Mouse (Mus musculus): ENCODE results near the gene Slc12a8. TPM values are rescaled to one million over a fixed set of nuclear protein-coding genes. Genes with fewer than 3 reads are reported as not detected.
A peak's percentile ranks its signal among the peaks of the same experiment; 100 is the strongest.

Gene Slc12a8
- polyA plus RNA-seq, 1 experiment from 2014 or later, result 6.2 TPM

DNA sequence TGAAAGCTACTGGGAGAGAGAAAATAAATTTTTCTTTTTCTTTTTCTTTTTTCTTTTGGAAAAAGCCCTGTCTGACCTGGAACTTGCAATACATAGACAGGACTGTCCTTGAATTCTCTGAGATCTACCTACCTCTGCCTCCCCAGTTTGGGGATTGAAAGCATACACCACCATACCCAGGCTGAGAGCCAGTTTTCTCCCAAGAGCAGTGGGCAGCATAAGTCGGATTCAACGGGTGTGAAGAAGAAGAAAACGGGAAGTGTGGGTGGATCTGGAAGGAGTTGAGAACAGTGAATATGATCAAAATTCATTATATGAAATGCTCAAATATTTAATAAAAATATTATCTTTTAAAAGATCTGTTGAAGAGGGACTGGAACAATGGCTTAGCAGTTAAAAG is 138.3 kb downstream of the Slc12a8 start:
- no peak for ATAC-seq
- WGBS, result 94% methylated on average over 3 of the region's 3 CpGs
- no peaks in the 10 kb centered on the region for H3K36me3 ChIP-seq
- no peaks in the 10 kb centered on the region for H3K4me1 ChIP-seq (replicated peaks)
- H3K27ac ChIP-seq, result no peak overlapping the region
- H3K4me3 ChIP-seq (replicated peaks), result no peak overlapping the region
- no peaks in the 10 kb centered on the region for H3K9me3 ChIP-seq
- no peak overlapping the region for H3K4me2 ChIP-seq (replicated peaks)
- H3K9ac ChIP-seq, result no peak overlapping the region
- H3K27me3 ChIP-seq (replicated peaks), result no peaks in the 10 kb centered on the region

DNA sequence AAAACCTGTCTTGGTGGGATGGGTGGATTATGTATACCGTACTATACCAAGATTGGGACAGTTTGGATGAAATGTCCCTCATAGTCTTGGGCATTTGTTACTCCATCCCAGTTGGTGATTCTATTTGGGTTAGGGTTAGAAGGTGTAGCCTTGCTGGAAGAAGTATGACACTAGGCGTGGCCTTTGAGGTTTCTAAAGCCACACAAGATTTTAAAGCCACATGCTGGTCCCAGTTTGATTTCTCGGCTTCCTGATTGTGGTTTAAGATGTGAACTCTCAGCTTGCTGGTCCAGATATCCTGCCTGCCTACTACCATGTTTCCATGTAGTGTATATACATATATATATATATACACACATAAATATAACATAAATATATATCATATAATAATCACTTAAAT is 140.1 kb downstream of the Slc12a8 start:
- no peak for ATAC-seq
- H3K27me3 ChIP-seq (replicated peaks), result no peaks in the 10 kb centered on the region
- H3K4me3 ChIP-seq (replicated peaks), result no peak overlapping the region
- H3K9ac ChIP-seq, result no peak overlapping the region
- no peaks in the 10 kb centered on the region for H3K9me3 ChIP-seq
- WGBS, result 82% methylated on average over 3 of the region's 3 CpGs
- H3K4me2 ChIP-seq (replicated peaks), result no peak overlapping the region
- no peaks in the 10 kb centered on the region for H3K36me3 ChIP-seq
- no peak overlapping the region for H3K27ac ChIP-seq
- H3K4me1 ChIP-seq (replicated peaks), result no peaks in the 10 kb centered on the region

DNA sequence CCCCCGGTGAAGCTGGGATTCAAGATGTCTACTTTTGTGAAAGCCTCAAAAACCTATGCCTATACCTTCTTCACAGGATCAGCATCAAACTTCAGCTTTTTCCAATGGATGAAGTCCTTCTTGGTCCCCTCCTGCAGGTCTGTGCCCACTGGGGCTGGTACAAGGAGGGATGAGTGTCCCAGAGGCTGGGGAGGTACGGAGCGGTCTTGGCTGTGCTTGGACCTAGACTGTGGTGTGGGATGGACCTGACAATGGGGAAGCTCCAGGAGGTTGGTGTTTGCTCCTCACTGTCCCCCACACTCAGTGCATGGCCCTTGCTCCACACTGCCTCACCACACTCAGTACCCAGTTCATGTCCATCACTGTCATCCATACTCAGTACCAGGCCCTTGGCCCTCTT is 141.0 kb downstream of the Slc12a8 start:
- H3K27ac ChIP-seq, result no peak overlapping the region
- H3K9ac ChIP-seq, result no peak overlapping the region
- WGBS, result 93% methylated on average over 3 of the region's 3 CpGs
- no peaks in the 10 kb centered on the region for H3K9me3 ChIP-seq
- H3K27me3 ChIP-seq (replicated peaks), result no peaks in the 10 kb centered on the region
- H3K4me1 ChIP-seq (replicated peaks), result no peaks in the 10 kb centered on the region
- no peaks in the 10 kb centered on the region for H3K36me3 ChIP-seq
- H3K4me2 ChIP-seq (replicated peaks), result no peak overlapping the region
- no peak for ATAC-seq
- no peak overlapping the region for H3K4me3 ChIP-seq (replicated peaks)

DNA sequence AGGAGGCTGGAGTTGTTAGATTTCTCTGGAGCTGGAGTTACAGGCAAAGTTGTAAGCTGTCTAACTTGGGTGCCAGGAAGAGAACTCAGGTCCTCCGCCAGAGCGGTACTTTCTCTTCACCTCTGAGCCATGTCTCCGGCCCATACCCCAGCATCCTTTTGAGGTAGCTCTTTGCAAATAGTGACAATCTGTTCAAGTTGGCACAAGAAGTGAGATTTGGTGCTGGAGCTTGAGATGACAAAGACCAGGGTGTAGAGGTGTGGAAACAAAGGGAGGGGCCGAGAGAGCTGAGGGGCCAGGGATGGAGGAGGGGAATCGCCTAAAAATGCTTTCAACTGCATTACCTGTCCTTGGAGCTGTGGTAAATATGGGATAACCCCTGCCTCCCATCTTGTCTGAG is 142.4 kb downstream of the Slc12a8 start:
- 88% methylated on average over 5 of the region's 5 CpGs for WGBS

DNA sequence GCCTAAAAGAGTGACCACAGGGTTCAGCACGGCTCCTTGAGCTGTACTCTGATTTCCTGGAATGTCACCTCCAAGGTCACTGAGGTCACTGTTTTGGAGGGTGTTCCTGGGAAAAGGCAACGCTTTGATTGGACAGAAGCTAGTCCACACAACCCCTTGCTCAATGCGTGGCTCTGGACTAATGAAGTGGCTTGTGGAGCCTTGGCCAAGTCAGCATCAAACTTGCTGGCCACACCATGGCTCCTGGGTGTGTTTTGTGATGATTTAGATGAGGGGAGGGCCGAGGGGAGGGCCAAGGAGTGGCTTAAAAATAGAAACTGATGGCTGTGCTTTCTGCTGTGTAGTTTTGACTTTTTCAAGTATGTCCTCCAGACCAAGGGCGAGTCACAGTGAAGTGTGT is 143.0 kb downstream of the Slc12a8 start:
- ATAC-seq, result no peak
- no peak overlapping the region for H3K4me3 ChIP-seq (replicated peaks)
- H3K36me3 ChIP-seq, result no peaks in the 10 kb centered on the region
- no peak overlapping the region for H3K4me2 ChIP-seq (replicated peaks)
- 65% methylated on average over 5 of the region's 5 CpGs for WGBS
- H3K27ac ChIP-seq, result no peak overlapping the region
- H3K4me1 ChIP-seq (replicated peaks), result no peaks in the 10 kb centered on the region
- H3K9me3 ChIP-seq, result no peaks in the 10 kb centered on the region
- no peaks in the 10 kb centered on the region for H3K27me3 ChIP-seq (replicated peaks)
- H3K9ac ChIP-seq, result no peak overlapping the region

More for the DNA sequence above, 142.4 kb downstream of the Slc12a8 start:
- Histone ChIP-seq H3K4me2 (replicated peaks) (no peak overlapping the region), H3K36me3 (no peaks in the 10 kb centered on the region), H3K4me3 (replicated peaks) (no peak overlapping the region), H3K9ac (no peak overlapping the region), H3K27me3 (replicated peaks) (no peaks in the 10 kb centered on the region), H3K9me3 (no peaks in the 10 kb centered on the region), H3K27ac (no peak overlapping the region), H3K4me1 (replicated peaks) (no peaks in the 10 kb centered on the region)
- ATAC-seq, result no peak

DNA sequence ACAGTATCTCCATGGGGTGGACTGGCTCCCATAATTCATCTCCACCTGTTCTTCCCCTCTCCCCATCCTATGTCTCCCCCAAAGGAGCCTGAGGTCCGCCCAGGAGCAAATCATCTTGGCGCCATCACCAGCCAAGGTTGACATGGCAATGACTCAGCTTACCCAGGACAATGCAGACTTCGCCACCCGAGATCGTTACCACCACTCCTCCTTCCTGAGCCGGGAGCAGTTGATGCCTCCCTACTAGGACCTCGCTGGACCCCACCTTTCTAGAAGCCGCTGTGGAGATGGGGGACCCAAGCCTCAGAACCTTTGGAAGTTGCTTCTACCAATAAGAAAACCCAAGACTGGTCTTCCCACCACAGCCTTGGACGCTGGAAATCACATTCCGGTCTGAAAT is 145.7 kb downstream of the Slc12a8 start:
- H3K36me3 ChIP-seq, result no peaks in the 10 kb centered on the region

DNA sequence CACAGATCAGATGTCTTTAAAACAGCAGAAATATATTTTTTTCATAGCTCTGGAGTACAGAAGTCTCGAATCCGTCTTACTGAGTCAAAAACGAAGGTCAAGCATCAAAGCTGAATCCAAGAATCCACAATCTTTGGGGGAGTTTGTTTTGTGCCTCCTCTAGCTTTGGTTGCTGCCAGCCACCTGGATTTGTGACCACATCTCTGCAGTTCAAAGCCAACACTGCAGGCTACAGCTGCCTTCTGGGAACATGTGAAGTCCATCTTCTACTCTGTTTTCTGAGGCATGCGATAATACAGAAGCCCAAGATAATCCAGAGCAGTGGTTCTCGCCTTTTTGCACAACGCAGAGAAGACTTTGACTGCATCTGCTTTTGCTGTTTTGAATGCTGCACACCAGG is 149.1 kb downstream of the Slc12a8 start:
- H3K4me1 ChIP-seq (replicated peaks), result 0 out of 2 replicates have a peak, but pooled peaks cover 3% of the 10 kb centered on the region
- H3K4me2 ChIP-seq (replicated peaks), result no peak overlapping the region
- no peak for ATAC-seq
- no peaks in the 10 kb centered on the region for H3K27me3 ChIP-seq (replicated peaks)
- H3K36me3 ChIP-seq, result no peaks in the 10 kb centered on the region
- no peak overlapping the region for H3K4me3 ChIP-seq (replicated peaks)
- H3K9me3 ChIP-seq, result no peaks in the 10 kb centered on the region
- no peak overlapping the region for H3K27ac ChIP-seq
- H3K9ac ChIP-seq, result no peak overlapping the region
- WGBS, result 79% methylated on average over 6 of the region's 6 CpGs

More for the DNA sequence above, 145.7 kb downstream of the Slc12a8 start:
- WGBS, result 93% methylated on average over 10 of the region's 10 CpGs
- H3K4me2 ChIP-seq (replicated peaks), result no peak overlapping the region
- H3K4me1 ChIP-seq (replicated peaks), result no peaks in the 10 kb centered on the region
- H3K9ac ChIP-seq, result no peak overlapping the region
- H3K4me3 ChIP-seq (replicated peaks), result no peak overlapping the region
- no peak overlapping the region for H3K27ac ChIP-seq
- H3K9me3 ChIP-seq, result no peaks in the 10 kb centered on the region
- H3K27me3 ChIP-seq (replicated peaks), result no peaks in the 10 kb centered on the region
- no peak for ATAC-seq

DNA sequence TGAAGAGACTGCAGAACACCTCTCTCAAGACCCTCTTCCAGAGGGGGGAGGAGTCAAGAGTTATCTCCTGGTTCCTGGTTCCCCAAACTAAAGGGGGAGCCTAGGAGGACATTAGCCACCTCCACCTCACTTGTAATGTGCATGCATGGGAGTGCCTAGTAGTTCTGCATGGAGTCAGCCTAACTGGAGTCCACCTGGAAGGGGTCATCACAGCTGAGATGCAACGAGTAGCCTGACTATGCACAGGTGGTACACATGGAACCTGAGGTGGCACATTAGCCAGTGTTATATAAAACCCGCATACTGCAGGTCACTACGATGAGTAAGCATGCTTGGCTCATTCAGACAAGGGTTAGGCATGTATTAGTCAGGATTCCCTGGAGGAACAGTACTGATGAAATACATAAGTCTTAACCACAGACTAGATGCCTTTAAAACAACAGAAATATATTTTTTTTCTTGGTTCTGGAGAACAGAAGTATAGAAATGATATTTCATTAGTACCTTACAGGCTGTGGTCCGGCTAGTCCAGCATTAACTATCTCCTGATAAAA is 149.9 kb downstream of the Slc12a8 start:
- no peak overlapping the region for H3K27ac ChIP-seq
- WGBS, result 89% methylated on average over 4 of the region's 4 CpGs
- H3K4me2 ChIP-seq (replicated peaks), result no peak overlapping the region
- no peaks in the 10 kb centered on the region for H3K27me3 ChIP-seq (replicated peaks)
- H3K36me3 ChIP-seq, result no peaks in the 10 kb centered on the region
- no peak overlapping the region for H3K4me3 ChIP-seq (replicated peaks)
- H3K4me1 ChIP-seq (replicated peaks), result 0 out of 2 replicates have a peak, but pooled peaks cover 3% of the 10 kb centered on the region
- no peaks in the 10 kb centered on the region for H3K9me3 ChIP-seq
- ATAC-seq, result no peak
- no peak overlapping the region for H3K9ac ChIP-seq

DNA sequence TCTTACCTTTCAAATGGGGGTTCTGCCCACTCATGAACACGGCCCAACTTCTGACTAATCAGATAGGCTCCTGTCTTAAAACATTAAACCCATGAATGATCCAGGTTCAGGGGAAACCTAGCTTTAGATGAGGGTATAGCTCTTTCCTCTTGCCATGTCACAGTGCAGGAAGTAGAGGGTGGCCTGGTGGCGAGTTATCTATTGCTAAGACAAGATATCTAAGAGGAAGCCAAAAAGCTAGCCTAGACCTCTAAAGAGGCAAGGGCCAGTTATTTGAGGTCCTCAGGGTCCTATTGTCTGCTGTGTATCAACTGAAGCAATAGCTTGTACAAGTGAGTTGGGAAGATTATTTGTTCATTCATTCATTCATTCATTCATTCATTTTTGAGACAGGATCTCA is 151.3 kb downstream of the Slc12a8 start:
- H3K4me3 ChIP-seq (replicated peaks), result no peak overlapping the region
- 0 out of 2 replicates have a peak, but pooled peaks cover 4% of the 10 kb centered on the region for H3K4me1 ChIP-seq (replicated peaks)
- WGBS, result 94% methylated on average over 2 of the region's 2 CpGs
- H3K4me2 ChIP-seq (replicated peaks), result no peak overlapping the region
- no peaks in the 10 kb centered on the region for H3K36me3 ChIP-seq
- H3K9me3 ChIP-seq, result no peaks in the 10 kb centered on the region
- no peaks in the 10 kb centered on the region for H3K27me3 ChIP-seq (replicated peaks)
- no peak overlapping the region for H3K27ac ChIP-seq
- H3K9ac ChIP-seq, result no peak overlapping the region
- ATAC-seq, result no peak

DNA sequence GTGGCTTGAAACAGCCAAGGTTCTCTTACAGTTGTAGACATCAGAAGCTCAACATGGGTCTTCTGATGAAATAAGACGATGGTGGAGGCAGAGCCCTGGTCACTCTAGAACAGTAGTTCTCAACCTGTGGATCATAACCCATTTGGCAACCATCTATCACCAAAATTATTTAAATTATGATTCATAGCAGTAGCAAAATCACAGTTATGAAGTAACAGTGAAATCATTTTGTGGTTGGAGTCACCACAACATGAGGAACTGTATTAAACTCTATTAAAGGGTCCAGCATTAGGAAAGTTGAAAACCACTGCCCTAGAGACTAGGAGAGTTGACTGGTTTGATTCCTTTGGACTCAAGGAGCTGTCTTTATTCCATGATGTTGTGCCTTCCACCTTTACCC is 151.9 kb downstream of the Slc12a8 start:
- Histone ChIP-seq H3K36me3 (no peaks in the 10 kb centered on the region), H3K9me3 (no peaks in the 10 kb centered on the region), H3K9ac (no peak overlapping the region), H3K4me1 (replicated peaks) (peaks cover 7% of the 10 kb centered on the region; the same call in 1 of the 2 replicates), H3K27ac (no peak overlapping the region), H3K4me2 (replicated peaks) (no peak overlapping the region), H3K4me3 (replicated peaks) (no peak overlapping the region), H3K27me3 (replicated peaks) (no peaks in the 10 kb centered on the region)
- whole genome bisulfite sequencing, result 86% methylated on average over 1 of the region's 1 CpGs
- ATAC-seq, result no peak

DNA sequence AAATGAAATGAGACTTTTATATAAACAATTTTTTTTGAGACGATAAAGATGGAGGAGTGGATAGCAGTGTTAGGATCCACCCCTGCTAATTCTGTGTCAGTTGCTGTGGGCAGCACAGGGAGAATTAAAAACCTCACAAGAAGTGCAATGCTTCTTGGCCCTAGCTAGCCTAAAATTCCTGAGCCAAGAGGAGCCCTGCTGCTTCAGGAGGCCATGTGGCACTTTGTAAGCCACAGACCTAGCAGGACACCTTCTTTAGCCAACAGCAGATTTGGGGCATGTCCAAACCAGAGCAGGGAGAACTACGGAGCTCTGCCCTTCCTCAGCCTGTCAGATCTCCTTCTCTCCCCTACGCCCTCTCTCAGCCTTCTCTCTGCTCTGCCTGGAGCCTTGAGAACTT is 153.2 kb downstream of the Slc12a8 start:
- Histone ChIP-seq H3K36me3 (no peaks in the 10 kb centered on the region), H3K4me2 (replicated peaks) (no peak overlapping the region), H3K4me1 (replicated peaks) (peaks cover 10% of the 10 kb centered on the region; the same call in 1 of the 2 replicates), H3K27ac (peak overlapping the region; percentile 59), H3K4me3 (replicated peaks) (no peak overlapping the region), H3K9me3 (no peaks in the 10 kb centered on the region), H3K9ac (no peak overlapping the region), H3K27me3 (replicated peaks) (no peaks in the 10 kb centered on the region)
- WGBS, result 48% methylated on average over 3 of the region's 3 CpGs
- ATAC-seq, result no peak

DNA sequence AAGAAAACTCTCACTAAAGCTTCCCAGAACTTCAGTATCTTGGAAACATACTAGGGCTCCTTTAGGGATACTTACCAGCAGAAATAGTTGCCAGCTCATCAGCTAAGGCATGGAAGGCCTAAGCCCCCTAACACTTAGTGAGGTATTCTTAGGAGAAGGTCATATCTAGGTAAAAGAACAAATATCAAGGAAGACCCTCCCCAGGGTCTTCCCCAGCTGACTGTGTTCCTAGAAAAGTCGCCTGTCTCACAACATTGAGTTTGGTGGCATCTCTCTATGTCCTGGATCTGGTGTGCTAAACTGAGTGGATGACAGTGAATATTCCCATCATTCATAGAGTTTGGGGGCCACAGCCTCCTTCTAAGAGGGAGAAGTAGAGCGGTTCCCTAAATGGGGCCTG is 153.8 kb downstream of the Slc12a8 start:
- no peak overlapping the region for H3K4me3 ChIP-seq (replicated peaks)
- no peaks in the 10 kb centered on the region for H3K36me3 ChIP-seq
- no peak for ATAC-seq
- H3K27me3 ChIP-seq (replicated peaks), result no peaks in the 10 kb centered on the region
- WGBS, result 89% methylated on average over 2 of the region's 2 CpGs
- H3K9ac ChIP-seq, result no peak overlapping the region
- peak overlapping the region; percentile 59; the same call in 1 of the 2 replicates for H3K27ac ChIP-seq
- peaks cover 12% of the 10 kb centered on the region; the same call in 1 of the 2 replicates for H3K4me1 ChIP-seq (replicated peaks)
- H3K9me3 ChIP-seq, result no peaks in the 10 kb centered on the region
- H3K4me2 ChIP-seq (replicated peaks), result no peak overlapping the region

DNA sequence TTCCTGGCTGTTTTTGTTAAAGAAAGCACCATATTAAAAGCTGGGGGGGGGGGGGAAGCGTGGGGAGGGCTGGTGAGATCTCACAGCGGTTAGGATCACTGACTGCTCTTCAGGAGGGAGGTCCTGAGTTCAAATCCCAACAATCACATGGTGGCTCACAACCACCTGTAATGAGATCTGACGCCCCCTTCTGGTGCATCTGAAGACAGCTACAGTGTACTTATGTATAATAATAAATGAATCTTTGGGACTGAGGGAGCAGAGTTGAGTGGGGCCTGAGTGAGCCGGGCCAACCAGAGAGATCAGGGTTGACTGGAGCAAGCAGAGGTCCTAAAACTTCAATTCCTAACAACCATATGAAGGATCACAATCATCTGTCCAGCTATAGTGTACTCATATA is 155.1 kb downstream of the Slc12a8 start:
- no peaks in the 10 kb centered on the region for H3K36me3 ChIP-seq
- no peak overlapping the region for H3K9ac ChIP-seq
- no peak for ATAC-seq
- H3K27me3 ChIP-seq (replicated peaks), result no peaks in the 10 kb centered on the region
- peaks cover 12% of the 10 kb centered on the region for H3K4me1 ChIP-seq (replicated peaks)
- H3K9me3 ChIP-seq, result no peaks in the 10 kb centered on the region
- H3K27ac ChIP-seq, result no peak overlapping the region
- no peak overlapping the region for H3K4me2 ChIP-seq (replicated peaks)
- 90% methylated on average over 3 of the region's 4 CpGs for WGBS
- H3K4me3 ChIP-seq (replicated peaks), result no peak overlapping the region

All from intestine, embryonic 15.5 days (tissue).